Mouse (Mus musculus): ENCODE measurements around the gene Sfxn3. TPM values are rescaled to one million over a fixed set of nuclear protein-coding genes. Genes with fewer than 3 reads are reported as not detected.

Gene Sfxn3
- polyA plus RNA-seq, 1 experiment = 43.4 TPM

- Histone ChIP-seq H3K79me2 (ENCODE audit: control insufficient read depth, insufficient read depth) (no peaks in the 10 kb centered on the region), H3K27me3 (ENCODE audit: control insufficient read depth, insufficient read depth, insufficient read length) (peaks cover 5% of the 10 kb centered on the region), H3K36me3 (ENCODE audit: control insufficient read depth, insufficient read depth) (no peaks in the 10 kb centered on the region), H3K4me2 (ENCODE audit: low read depth) (peak overlapping the region; percentile 74), H3K4me3 (peak overlapping the region; percentile 88), H3ac (ENCODE audit: control insufficient read depth, insufficient read length) (peak overlapping the region; percentile 25)
- TF ChIP-seq USF1 (IDR thresholded peaks at IDR 0.05; ENCODE audit: low read depth) (no peak), CEBPB (IDR thresholded peaks at IDR 0.05; ENCODE audit: insufficient read depth, poor library complexity, severe bottlenecking) (no peak), POLR2AphosphoS2 (IDR thresholded peaks at IDR 0.05; ENCODE audit: insufficient read length, low read depth) (no peak), POLR2A (IDR thresholded peaks at IDR 0.05; ENCODE audit: insufficient read length, low read depth) (no peak), MYOD1 (IDR thresholded peaks at IDR 0.05; ENCODE audit: control insufficient read depth in 1 of 3, insufficient read length in 2 of 3, low read depth in 2 of 3) (peak in 1 of 3 experiments; percentile 12), TCF12 (IDR thresholded peaks at IDR 0.05; ENCODE audit: insufficient read depth, poor library complexity, severe bottlenecking) (no peak), TCF3 (IDR thresholded peaks at IDR 0.05; ENCODE audit: insufficient read length, low read depth) (no peak)
Observed at GRCm38 (mm10) chr19:45073871-45074542, 26.7 kb downstream of the Sfxn3 start.

DNA sequence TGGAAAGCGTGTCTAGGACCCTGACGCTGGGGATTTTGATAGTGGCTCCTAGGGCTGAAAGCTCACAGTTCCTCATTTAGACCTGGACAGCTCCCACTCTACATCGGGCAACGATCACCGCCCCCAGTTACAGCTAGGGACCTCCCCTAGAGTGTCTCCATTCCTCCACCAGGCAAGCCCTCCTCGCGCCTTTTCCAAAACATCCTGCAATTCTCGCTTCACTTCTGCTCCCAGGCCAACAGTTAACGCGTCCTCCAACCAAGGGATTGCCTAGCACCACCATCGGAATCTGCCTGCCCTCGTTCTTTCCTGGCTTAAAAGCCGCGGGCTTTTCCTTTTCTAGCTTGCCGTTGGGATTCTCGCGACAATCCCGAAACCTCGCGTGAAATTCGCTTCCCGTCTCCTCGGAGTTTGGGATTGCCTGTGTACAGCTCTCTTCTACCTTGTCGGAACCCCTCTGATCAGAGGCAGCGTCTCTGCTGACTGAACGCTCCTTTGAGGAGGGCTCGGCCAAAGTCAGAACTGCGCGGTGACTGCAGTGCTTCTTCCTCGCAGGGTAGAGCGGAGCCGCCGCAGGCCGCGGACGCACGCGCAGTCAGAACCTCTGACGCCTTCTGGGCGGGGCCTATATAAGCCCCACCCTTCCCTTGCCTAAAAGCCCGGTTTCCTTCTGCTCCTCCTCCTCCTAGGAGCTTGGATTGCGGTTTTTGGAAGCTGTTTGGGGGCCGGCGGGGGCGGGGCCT lies 27.4 kb downstream of the Sfxn3 start, which contains the start of gene Kazald1:
TSS of gene Kazald1 (plus strand) at position 662 of the 743 bp plus-strand sequence.
- H3K79me2 ChIP-seq (ENCODE audit: control insufficient read depth, insufficient read depth) = no peaks in the 10 kb centered on the region
- peaks cover 5% of the 10 kb centered on the region for H3K27me3 ChIP-seq (ENCODE audit: control insufficient read depth, insufficient read depth, insufficient read length)
- H3K4me3 ChIP-seq = peak within 1 kb of the TSS; percentile 88
- peak within 1 kb of the TSS; percentile 93 for H3K4me2 ChIP-seq (ENCODE audit: low read depth)
- TF ChIP-seq POLR2A (IDR thresholded peaks at IDR 0.05; ENCODE audit: insufficient read length, low read depth) = peak; percentile 68
- TF ChIP-seq POLR2AphosphoS2 (IDR thresholded peaks at IDR 0.05; ENCODE audit: insufficient read length, low read depth) = peak; percentile 79
- no peak for TF ChIP-seq REST (IDR thresholded peaks at IDR 0.05; ENCODE audit: insufficient read depth, insufficient read length)
- TF ChIP-seq E2F4 (IDR thresholded peaks at IDR 0.05; ENCODE audit: insufficient read depth) = peak; percentile 89
- no peak for TF ChIP-seq MYOD1 (IDR thresholded peaks at IDR 0.05; ENCODE audit: control insufficient read depth in 1 of 3, insufficient read length in 2 of 3, low read depth in 2 of 3)
- no peak for TF ChIP-seq USF1 (IDR thresholded peaks at IDR 0.05; ENCODE audit: low read depth)
- H3ac ChIP-seq (ENCODE audit: control insufficient read depth, insufficient read length) = peak within 1 kb of the TSS; percentile 25
- H3K36me3 ChIP-seq (ENCODE audit: control insufficient read depth, insufficient read depth) = no peaks in the 10 kb centered on the region

DNA sequence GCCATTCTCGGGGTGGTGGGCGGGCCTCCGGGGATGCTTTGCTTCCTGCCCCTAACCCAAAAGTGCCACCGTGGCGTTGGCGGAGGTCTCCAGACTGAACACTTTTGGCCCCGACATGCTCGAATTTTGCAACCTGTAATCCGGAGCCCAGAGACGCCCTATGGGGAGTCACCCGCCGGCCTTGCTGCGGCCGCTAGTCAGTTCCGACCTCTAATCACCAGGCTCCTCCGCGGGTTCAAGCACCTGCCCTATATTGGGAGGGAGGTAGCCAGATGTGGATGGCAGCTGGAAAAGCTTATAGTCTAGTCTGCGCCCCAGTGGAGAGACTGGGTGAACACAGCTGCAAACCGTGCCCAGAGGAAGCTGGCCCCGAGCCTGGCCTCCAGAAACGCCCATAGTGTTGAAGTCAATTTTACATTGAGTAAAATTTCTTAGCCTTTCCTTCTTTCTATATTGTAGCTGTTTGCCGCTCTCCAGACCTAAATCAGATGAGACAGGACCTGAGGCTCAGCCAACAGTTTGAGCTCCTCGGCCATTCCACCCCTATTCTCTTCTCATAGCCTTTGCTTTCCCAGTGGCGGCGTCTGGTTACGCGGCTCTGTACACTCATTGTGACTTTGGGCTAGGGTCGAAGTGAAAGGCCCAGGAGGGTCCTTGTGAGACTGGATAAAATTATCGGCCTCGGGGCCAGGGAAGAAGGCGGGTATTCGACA lies 28.2 kb downstream of the Sfxn3 start:
- Histone ChIP-seq H3K4me2 (ENCODE audit: low read depth) (peak overlapping the region; percentile 93), H3K4me3 (peak overlapping the region; percentile 88), H3K79me2 (ENCODE audit: control insufficient read depth, insufficient read depth) (no peaks in the 10 kb centered on the region), H3K36me3 (ENCODE audit: control insufficient read depth, insufficient read depth) (no peaks in the 10 kb centered on the region), H3K27me3 (ENCODE audit: control insufficient read depth, insufficient read depth, insufficient read length) (peaks cover 5% of the 10 kb centered on the region), H3ac (ENCODE audit: control insufficient read depth, insufficient read length) (peak overlapping the region; percentile 25)
- TF ChIP-seq REST (IDR thresholded peaks at IDR 0.05; ENCODE audit: insufficient read depth, insufficient read length) (no peak), TCF3 (IDR thresholded peaks at IDR 0.05; ENCODE audit: insufficient read length, low read depth) (no peak), CEBPB (IDR thresholded peaks at IDR 0.05; ENCODE audit: insufficient read depth, poor library complexity, severe bottlenecking) (no peak), MYOD1 (IDR thresholded peaks at IDR 0.05; ENCODE audit: control insufficient read depth in 1 of 3, insufficient read length in 2 of 3, low read depth in 2 of 3) (no peak), E2F4 (IDR thresholded peaks at IDR 0.05; ENCODE audit: insufficient read depth) (no peak), POLR2AphosphoS2 (IDR thresholded peaks at IDR 0.05; ENCODE audit: insufficient read length, low read depth) (no peak), POLR2A (IDR thresholded peaks at IDR 0.05; ENCODE audit: insufficient read length, low read depth) (no peak)

- Histone ChIP-seq H3K4me3 (peak overlapping the region; percentile 88), H3K36me3 (ENCODE audit: control insufficient read depth, insufficient read depth) (no peaks in the 10 kb centered on the region), H3K27me3 (ENCODE audit: control insufficient read depth, insufficient read depth, insufficient read length) (peaks cover 5% of the 10 kb centered on the region), H3K79me2 (ENCODE audit: control insufficient read depth, insufficient read depth) (no peaks in the 10 kb centered on the region), H3K4me2 (ENCODE audit: low read depth) (peak overlapping the region; percentile 93), H3ac (ENCODE audit: control insufficient read depth, insufficient read length) (peak overlapping the region; percentile 46)
- TF ChIP-seq USF1 (IDR thresholded peaks at IDR 0.05; ENCODE audit: low read depth) (no peak), MYOD1 (IDR thresholded peaks at IDR 0.05; ENCODE audit: control insufficient read depth in 1 of 3, insufficient read length in 2 of 3, low read depth in 2 of 3) (no peak), TCF3 (IDR thresholded peaks at IDR 0.05; ENCODE audit: insufficient read length, low read depth) (no peak), E2F4 (IDR thresholded peaks at IDR 0.05; ENCODE audit: insufficient read depth) (no peak), CEBPB (IDR thresholded peaks at IDR 0.05; ENCODE audit: insufficient read depth, poor library complexity, severe bottlenecking) (no peak), MAX (IDR thresholded peaks at IDR 0.05; ENCODE audit: low read depth) (no peak), TCF12 (IDR thresholded peaks at IDR 0.05; ENCODE audit: insufficient read depth, poor library complexity, severe bottlenecking) (no peak), REST (IDR thresholded peaks at IDR 0.05; ENCODE audit: insufficient read depth, insufficient read length) (no peak), MYOG (IDR thresholded peaks at IDR 0.05; ENCODE audit: control insufficient read depth in 1 of 3, insufficient read depth in 1 of 3, insufficient read length in 2 of 3, low read depth in 2 of 3) (no peak), POLR2AphosphoS2 (IDR thresholded peaks at IDR 0.05; ENCODE audit: insufficient read length, low read depth) (no peak), SRF (IDR thresholded peaks at IDR 0.05; ENCODE audit: control insufficient read depth, insufficient read length, low read depth) (no peak), POLR2A (IDR thresholded peaks at IDR 0.05; ENCODE audit: insufficient read length, low read depth) (no peak)
Observed at GRCm38 (mm10) chr19:45076036-45076575, 28.8 kb downstream of the Sfxn3 start.
